In genomic region chr14:40818051-40818450, GRCm38 (mm10) we compare ENCODE assay signal across 8 mouse cellular contexts.
DNase-seq lines count a peak whose midpoint lies in the region; ATAC-seq and TF ChIP-seq lines count a peak whose summit lies in the region.

No protein-coding gene starts in this region.

- TF ChIP-seq CTCF in heart, adult 2 months (IDR thresholded peaks at IDR 0.05), result no peak
- TF ChIP-seq CTCF in lung, postnatal 0 days (IDR thresholded peaks at IDR 0.05), result no peak

- intact Hi-C loops in heart, adult 2 months (cut with DNase I), result no loop called here

- peak; percentile 76 to 79 for DNase-seq in adrenal gland, postnatal 36 days
- DNase-seq in heart, adult 2 months, result peak; percentile 32 to 51
- peak; percentile 46 for DNase-seq in lung, postnatal 0 days (ENCODE audit: low spot score)
- DNase-seq in frontal cortex, postnatal 10 days (ENCODE audit: low spot score in 2 of 2), result no peak
- no peak for DNase-seq in c-Kit-positive CD71-positive TER-119-positive erythroid progenitor cells, embryonic 14.5 days (ENCODE audit: low spot score)
- no peak for DNase-seq in T-cell, adult 2 months (ENCODE audit: low spot score)
- no peak for DNase-seq in right cerebral cortex, postnatal 4 days

- TF ChIP-seq EP300 in heart, adult 2 months (IDR thresholded peaks at IDR 0.05; ENCODE audit: insufficient read depth, low read depth, low read length), result no peak
- TF ChIP-seq EP300 in lung, postnatal 0 days (IDR thresholded peaks at IDR 0.05), result peak; percentile 29; the same call in 1 of the 2 replicates

- 39% methylated on average over 2 of the region's 2 CpGs for WGBS in heart, adult 2 months
- 69% methylated on average over 2 of the region's 2 CpGs for WGBS in kidney, embryonic 15.5 days
- WGBS in lung, postnatal 0 days, result 48% methylated on average over 2 of the region's 2 CpGs

- no peak overlapping the region for H3K4me3 ChIP-seq in heart, adult 2 months
- H3K4me3 ChIP-seq in kidney, embryonic 15.5 days (replicated peaks), result no peak overlapping the region
- H3K4me3 ChIP-seq in lung, postnatal 0 days (ENCODE audit: low read depth, low read length), result no peak overlapping the region

- no peak for TF ChIP-seq POLR2A in heart, adult 2 months (IDR thresholded peaks at IDR 0.05; ENCODE audit: insufficient read depth, low read depth, low read length)

- H3K27me3 ChIP-seq in heart, adult 2 months (ENCODE audit: control insufficient read depth, insufficient read depth, low read length), result no peaks in the 10 kb centered on the region
- H3K27me3 ChIP-seq in kidney, embryonic 15.5 days, result no peaks in the 10 kb centered on the region
- H3K27me3 ChIP-seq in lung, postnatal 0 days (replicated peaks; ENCODE audit: insufficient read depth, low read length), result no peaks in the 10 kb centered on the region

- H3K79me2 ChIP-seq in heart, adult 2 months (replicated peaks; ENCODE audit: control insufficient read depth, insufficient read depth, low read length), result no peaks in the 10 kb centered on the region

- no peaks in the 10 kb centered on the region for H3K36me3 ChIP-seq in heart, adult 2 months (ENCODE audit: control insufficient read depth, insufficient read depth, low read length)
- H3K36me3 ChIP-seq in kidney, embryonic 15.5 days, result no peaks in the 10 kb centered on the region
- no peaks in the 10 kb centered on the region for H3K36me3 ChIP-seq in lung, postnatal 0 days (ENCODE audit: insufficient read depth, low read length)

- ATAC-seq in kidney, embryonic 15.5 days (replicated peaks; ENCODE audit: low FRiP score), result peak; percentile 52; the same call in 1 of the 2 replicates
- peak; percentile 92 for ATAC-seq in lung, postnatal 0 days

- no peak overlapping the region for H3K4me2 ChIP-seq in kidney, embryonic 15.5 days
- H3K4me2 ChIP-seq in lung, postnatal 0 days (replicated peaks; ENCODE audit: low read depth, low read length), result no peak overlapping the region

- no peaks in the 10 kb centered on the region for H3K9me3 ChIP-seq in kidney, embryonic 15.5 days (replicated peaks)
- H3K9me3 ChIP-seq in lung, postnatal 0 days (ENCODE audit: low read length), result no peaks in the 10 kb centered on the region

- H3K4me1 ChIP-seq in heart, adult 2 months (ENCODE audit: control insufficient read depth, insufficient read depth, low read length), result no peaks in the 10 kb centered on the region
- no peaks in the 10 kb centered on the region; the same call in 1 of the 2 replicates for H3K4me1 ChIP-seq in kidney, embryonic 15.5 days
- H3K4me1 ChIP-seq in lung, postnatal 0 days (ENCODE audit: insufficient read depth, low read depth, low read length), result no peaks in the 10 kb centered on the region

- no peak overlapping the region for H3K9ac ChIP-seq in heart, adult 2 months (ENCODE audit: low read depth, low read length)
- H3K9ac ChIP-seq in kidney, embryonic 15.5 days, result no peak overlapping the region
- no peak overlapping the region for H3K9ac ChIP-seq in lung, postnatal 0 days (replicated peaks; ENCODE audit: low read depth)

- no peak overlapping the region for H3K27ac ChIP-seq in heart, adult 2 months
- H3K27ac ChIP-seq in kidney, embryonic 15.5 days, result 0 out of 2 replicates have a peak overlapping the region, but pooled peaks have one; percentile 10
- H3K27ac ChIP-seq in lung, postnatal 0 days (ENCODE audit: low read length), result 0 out of 2 replicates have a peak overlapping the region, but pooled peaks have one; percentile 12

Comparison
In these comparisons a context has a peak if more than half of its experiments do, and no peak if none do; other contexts are left out.
1. DNase-seq: peak in adrenal gland, postnatal 36 days (2 of 2), heart, adult 2 months (2 of 2) and lung, postnatal 0 days (single experiment); none in frontal cortex, postnatal 10 days (0 of 2), c-Kit-positive CD71-positive TER-119-positive erythroid progenitor cells, embryonic 14.5 days (single experiment), T-cell, adult 2 months (single experiment) and right cerebral cortex, postnatal 4 days (single experiment).